Mouse (Mus musculus) bone marrow, adult 2 months (tissue): Measurements from ENCODE around the gene Acp7.

ENCODE experiments used
- CTCF ChIP-seq: fragments of 200-500 bp; IDR thresholded peaks from 2 replicates; pipeline ENCODE4 v1.5.1; 2011; ENCODE audit warnings: low read length, control low read depth; ENCODE audit not compliant: control insufficient read depth, insufficient read depth
- POLR2A ChIP-seq: fragments of 200-500 bp; IDR thresholded peaks from 2 replicates; pipeline ENCODE4 v1.6.1; 2011; ENCODE audit warnings: low read depth, mild to moderate bottlenecking, control low read depth, low read length, borderline replicate concordance; ENCODE audit not compliant: control insufficient read depth

DNA sequence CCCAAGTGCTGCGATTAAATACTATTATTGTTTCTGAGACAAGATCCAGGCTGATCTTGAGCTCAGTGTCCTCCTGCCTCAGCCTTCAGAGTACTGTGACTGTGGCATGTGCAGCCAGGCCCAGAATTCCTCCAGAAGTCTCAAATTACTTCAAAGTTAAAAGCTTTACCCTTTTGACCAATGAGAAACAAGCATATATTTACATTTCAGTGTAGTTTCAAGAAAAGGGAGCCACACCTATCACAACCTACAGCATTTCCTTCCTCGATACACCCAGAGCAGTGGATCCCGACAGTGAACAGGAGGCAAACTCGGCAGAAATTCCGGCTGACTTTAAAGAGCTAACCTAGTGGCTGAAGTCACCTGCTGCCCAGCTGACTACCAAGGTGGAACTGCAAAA is 6.3 kb downstream of the Acp7 start:
- no peak for TF ChIP-seq POLR2A
- no peak for TF ChIP-seq CTCF
